Mouse (Mus musculus): Measurements from ENCODE around the gene Mep1a. TPM values are rescaled to one million over a fixed set of nuclear protein-coding genes. Genes with fewer than 3 reads are reported as not detected.

Gene Mep1a
- polyA plus RNA-seq, 2 experiments = 0.02 to 0.04 TPM

- ATAC-seq (ENCODE audit: insufficient read depth) (no peak), DNase-seq (ENCODE audit: low read depth in 3 of 3, low spot score in 3 of 3) (no peak)
Observed at GRCm38 (mm10) chr17:43431692-43432091, 70.9 kb downstream of the Mep1a start.

More at GRCm38 (mm10) chr17:43431692-43432091, 70.9 kb downstream of the Mep1a start:
- Histone ChIP-seq H3K4me1 (replicated peaks; ENCODE audit: control insufficient read depth in 2 of 2, insufficient read depth in 2 of 2, low read length in 1 of 2) (no peaks in the 10 kb centered on the region), H3K9ac (replicated peaks) (no peak overlapping the region), H3K27ac (no peak overlapping the region), H3K36me3 (replicated peaks; ENCODE audit: control insufficient read depth, insufficient read depth, low read depth) (no peaks in the 10 kb centered on the region), H3K9me3 (ENCODE audit: control insufficient read depth, low read length) (no peaks in the 10 kb centered on the region), H3K4me3 (ENCODE audit: insufficient read depth in 1 of 2, low read depth in 2 of 2, low read length in 2 of 2) (no peak overlapping the region), H3K4me2 (ENCODE audit: low read depth) (no peak overlapping the region), H3K27me3 (ENCODE audit: control insufficient read depth, insufficient read depth, low read length) (no peaks in the 10 kb centered on the region)
- 46% methylated on average over 5 of the region's 5 CpGs for WGBS (ENCODE audit: insufficient replicate concordance)
- TF ChIP-seq EP300 (IDR thresholded peaks at IDR 0.05; ENCODE audit: low read depth) (no peak), CTCF (IDR thresholded peaks at IDR 0.05; ENCODE audit: low read depth) (no peak)

Other genes starting within 250 kb of the Mep1a start
- gene Adgrf1, start 232.5 kb downstream of the Mep1a start, polyA plus RNA-seq (2012; rRNA removed) = 0.51 and 0.66 TPM in 2 replicates
- gene Adgrf1, start 232.5 kb downstream of the Mep1a start, polyA plus RNA-seq (2014; fragmentation: Nextera tagmentation; extraction: Ambion mirVana) = 0.48 and 0.69 TPM in 2 replicates
- 1.5 and 2.3 TPM in 2 replicates for gene Adgrf5, start 142.4 kb downstream of the Mep1a start, polyA plus RNA-seq (2012; rRNA removed)
- gene Adgrf5, start 142.4 kb downstream of the Mep1a start, polyA plus RNA-seq (2014; fragmentation: Nextera tagmentation; extraction: Ambion mirVana) = 1.5 and 2.4 TPM in 2 replicates
- 0.05 and 0.07 TPM in 2 replicates for gene Ankrd66, start 40.8 kb upstream of the Mep1a start, polyA plus RNA-seq (2012; rRNA removed)
- 0.10 TPM in 1 of 2 replicates, not detected in the other for gene Ankrd66, start 40.8 kb upstream of the Mep1a start, polyA plus RNA-seq (2014; fragmentation: Nextera tagmentation; extraction: Ambion mirVana)
- 4.0 and 5.0 TPM in 2 replicates for gene Pla2g7, start 65.3 kb upstream of the Mep1a start, polyA plus RNA-seq (2012; rRNA removed)
- 9.9 and 10.7 TPM in 2 replicates for gene Pla2g7, start 65.3 kb upstream of the Mep1a start, polyA plus RNA-seq (2014; fragmentation: Nextera tagmentation; extraction: Ambion mirVana)
- under 0.01 and 0.08 TPM in 2 replicates for gene Tdrd6, start 127.5 kb upstream of the Mep1a start, polyA plus RNA-seq (2012; rRNA removed)
- gene Tdrd6, start 127.5 kb upstream of the Mep1a start, polyA plus RNA-seq (2014; fragmentation: Nextera tagmentation; extraction: Ambion mirVana) = 0.13 TPM in 1 of 2 replicates, not detected in the other
- gene Slc25a27, start 164.4 kb upstream of the Mep1a start, polyA plus RNA-seq (2012; rRNA removed) = 0.54 and 0.68 TPM in 2 replicates
- 0.28 and 0.39 TPM in 2 replicates for gene Slc25a27, start 164.4 kb upstream of the Mep1a start, polyA plus RNA-seq (2014; fragmentation: Nextera tagmentation; extraction: Ambion mirVana)
- gene Cyp39a1, start 164.6 kb upstream of the Mep1a start, polyA plus RNA-seq (2012; rRNA removed) = 0.86 and 2.0 TPM in 2 replicates
- gene Cyp39a1, start 164.6 kb upstream of the Mep1a start, polyA plus RNA-seq (2014; fragmentation: Nextera tagmentation; extraction: Ambion mirVana) = 2.6 and 3.3 TPM in 2 replicates

Measured in liver, embryonic 14.5 days (tissue).